Mouse (Mus musculus): Measurements from ENCODE around the gene Hoxa9.
A peak's percentile ranks its signal among the peaks of the same experiment; 100 is the strongest.

Gene Hoxa9

DNA sequence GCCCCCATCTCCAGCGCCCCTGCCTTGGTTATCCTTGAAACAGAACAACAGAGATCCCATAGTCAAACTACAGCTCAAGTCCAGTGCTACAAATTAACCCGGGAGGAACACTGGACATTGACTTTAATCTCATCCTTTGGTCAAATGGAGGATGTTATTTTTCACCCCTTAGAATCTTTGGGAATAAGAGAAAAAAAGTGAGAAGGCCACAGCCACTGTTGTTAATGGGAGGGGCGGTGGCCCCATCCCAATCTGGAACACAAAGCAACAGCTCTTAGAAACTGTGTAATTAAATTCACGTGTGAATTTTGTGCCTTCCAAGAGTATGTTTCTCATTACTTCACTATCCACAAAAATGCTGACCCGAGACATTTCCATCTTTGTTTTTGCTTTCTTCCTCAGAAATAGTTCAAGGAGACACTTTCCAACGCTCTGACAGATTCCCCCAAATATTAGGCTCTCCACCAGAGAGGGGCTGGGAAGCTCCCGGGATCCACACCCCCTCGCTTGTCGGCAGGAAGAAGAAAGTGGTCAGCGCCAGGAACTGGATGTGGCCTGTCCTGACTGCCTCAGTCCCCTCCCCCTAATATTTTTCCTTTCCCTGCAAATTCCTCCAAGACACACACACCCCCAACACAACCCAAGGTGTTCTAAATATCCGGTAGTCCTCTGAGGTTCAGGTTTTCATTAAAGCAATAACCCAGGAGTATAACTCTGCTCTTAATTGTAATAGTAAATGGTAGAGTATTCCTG, 3.2 kb downstream of the Hoxa9 start:
- DNase-seq = peak in 1 of 2 experiments; percentile 14

DNA sequence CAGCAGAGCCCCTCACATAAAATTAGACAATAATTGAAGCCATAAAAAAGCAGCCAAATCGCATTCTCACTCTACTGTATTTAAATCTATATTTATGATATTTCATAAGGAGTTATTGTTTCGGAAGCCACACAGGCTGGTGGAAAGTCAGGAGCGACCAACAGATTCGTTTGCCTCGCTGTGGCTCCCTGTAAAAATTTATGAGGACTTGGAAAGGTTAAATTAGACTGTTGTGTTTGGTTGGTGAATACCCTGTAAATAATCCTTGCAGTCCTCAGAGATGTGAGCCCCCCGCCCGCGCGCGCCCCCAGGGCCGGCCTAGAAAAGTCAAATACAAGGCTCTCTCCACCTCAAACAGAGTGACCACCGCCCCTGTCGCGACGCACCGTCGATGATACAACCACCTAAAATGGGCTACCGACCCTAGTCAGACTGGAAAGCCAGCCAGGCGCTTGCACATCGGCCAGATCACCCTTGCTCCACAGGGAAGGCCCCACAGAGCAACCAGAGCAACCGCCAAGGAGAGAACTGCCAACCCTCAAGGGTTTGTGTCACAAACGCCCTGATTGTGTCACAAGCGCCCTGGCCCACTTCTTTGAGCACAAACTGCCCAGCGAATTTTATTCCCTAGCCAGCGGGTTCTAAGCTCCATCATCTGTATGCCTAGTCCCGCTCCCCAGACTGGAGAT, 4.2 kb downstream of the Hoxa9 start:
- peak in 1 of 2 experiments; percentile 25 for DNase-seq

DNA sequence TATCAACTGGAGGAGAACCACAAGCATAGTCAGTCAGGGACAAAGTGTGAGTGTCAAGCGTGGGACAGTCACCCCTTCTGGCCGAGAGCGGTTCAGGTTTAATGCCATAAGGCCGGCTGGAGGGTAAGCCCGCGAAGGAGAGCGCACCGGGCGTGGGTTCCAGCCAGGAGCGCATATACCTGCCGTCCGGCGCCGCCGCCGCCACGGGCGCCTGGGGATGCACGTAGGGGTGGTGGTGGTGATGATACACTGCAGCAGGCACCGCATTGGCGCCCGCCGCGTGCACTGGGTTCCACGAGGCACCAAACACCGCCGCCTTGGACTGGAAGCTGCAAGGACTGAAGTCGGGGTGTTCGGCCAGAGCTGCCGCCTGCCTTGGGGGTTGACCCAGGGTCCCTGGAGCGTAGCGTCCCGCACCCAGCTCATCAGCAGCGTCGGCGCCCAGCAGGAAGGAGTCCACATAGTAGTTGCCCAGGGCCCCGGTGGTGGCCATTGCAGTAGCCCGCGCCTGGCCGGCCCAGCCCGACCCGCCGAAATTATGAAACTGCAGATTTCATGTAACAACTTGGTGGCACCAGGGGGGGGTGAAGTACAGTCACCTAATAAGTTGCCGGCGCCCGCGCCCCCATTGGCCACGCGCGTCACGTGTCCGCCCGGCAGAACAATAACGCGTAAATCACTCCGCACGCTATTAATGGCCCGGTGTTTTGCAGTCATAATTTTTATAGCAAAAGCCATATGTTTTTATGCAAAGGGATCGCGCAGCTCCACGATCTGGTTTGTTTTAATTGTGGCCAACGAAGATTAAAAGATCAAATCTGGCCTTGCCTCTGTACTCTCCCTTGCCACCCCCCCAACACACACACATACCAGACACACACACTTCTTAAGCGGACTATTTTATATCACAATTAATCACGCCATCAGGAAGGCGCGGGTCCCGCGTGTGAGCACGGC, 5.0 kb downstream of the Hoxa9 start:
- peak in 1 of 2 experiments; percentile 37 for DNase-seq

DNA sequence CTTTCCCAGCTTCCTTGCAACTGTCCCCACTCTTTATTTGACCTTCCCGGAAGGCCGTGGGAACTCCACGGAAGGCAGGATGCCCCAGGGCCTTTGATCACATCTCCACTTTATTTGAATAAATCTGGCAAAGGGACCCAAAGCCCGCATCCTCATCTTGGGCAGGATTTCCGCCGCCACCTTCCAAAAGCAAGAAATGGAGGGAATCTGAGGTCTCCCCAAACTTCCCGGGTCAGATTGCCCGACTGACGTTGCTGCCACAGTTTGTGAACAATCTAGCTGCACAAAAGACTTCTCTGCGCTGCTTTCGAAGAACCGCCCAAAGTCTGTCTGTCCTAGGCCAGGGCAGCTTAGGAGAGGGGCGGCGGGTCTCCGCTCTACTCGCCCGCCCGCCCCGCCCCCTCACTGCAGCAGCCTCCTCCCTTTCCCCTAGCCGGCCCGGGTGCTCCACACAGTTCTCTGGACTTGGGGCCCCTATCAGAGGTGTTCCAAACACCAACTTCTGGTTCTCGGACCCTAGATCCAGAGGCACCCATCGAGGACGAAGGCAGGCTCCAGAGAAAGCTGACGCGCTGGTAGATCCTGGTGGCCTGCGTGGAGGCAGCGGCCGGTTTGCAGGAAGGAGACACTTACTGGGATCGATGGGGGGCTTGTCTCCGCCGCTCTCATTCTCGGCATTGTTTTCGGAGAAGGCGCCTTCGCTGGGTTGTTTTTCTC, 5.8 kb downstream of the Hoxa9 start:
- DNase-seq = peak in 1 of 2 experiments; percentile 21

DNA sequence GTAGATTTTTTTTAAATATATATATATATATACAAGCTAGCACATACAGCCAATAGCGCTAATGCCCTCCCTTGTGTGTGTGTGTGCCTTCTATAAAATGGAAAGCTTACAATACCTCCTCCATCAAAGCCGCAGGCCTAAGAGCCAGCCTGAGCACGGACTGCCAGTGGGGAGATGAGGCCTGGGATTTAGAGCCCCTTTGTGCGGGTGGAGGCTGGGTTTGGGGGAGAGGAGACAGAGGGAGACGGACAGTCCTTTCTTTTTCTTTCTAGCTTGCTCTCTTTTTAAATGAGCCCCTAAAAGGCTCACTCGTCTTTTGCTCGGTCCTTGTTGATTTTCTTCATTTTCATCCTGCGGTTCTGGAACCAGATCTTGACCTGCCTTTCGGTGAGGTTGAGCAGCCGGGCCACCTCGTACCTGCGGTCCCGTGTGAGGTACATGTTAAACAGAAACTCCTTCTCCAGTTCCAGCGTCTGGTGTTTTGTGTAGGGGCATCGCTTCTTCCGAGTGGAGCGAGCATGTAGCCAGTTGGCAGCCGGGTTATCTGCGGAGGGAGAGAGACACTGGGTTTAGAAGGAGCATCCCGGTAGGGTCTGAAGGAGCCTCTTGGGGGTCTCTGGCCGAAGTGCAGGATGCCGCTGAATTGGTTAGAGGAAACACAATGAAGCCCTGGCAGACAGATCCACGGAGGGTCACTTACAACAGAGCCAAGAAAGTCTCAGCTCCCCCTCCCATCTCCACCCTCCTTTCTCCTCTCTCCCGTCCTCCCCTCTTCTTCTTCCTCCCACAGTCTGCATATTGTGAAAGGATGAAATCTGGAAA, 6.7 kb downstream of the Hoxa9 start:
- DNase-seq = peak in 1 of 2 experiments; percentile 19

DNA sequence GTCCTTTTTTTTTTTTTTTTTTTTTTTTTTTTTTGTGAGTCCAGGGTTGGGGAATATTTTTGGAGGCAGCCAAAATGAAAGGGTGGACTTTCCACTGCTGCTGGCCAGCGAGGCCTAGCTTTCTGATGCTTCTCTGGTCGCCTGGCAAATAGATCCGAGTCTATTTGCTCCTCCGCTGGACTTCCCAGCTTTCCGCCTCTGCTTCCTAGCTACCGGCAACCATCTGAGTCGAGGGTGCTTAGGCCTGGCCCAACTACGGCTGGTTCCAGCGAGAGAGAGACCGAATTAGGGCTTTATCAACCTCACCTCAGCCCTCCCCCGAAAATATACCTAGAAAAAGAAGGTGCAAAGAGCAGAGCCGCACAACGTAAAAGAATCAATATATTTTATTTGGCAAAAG, 8.2 kb downstream of the Hoxa9 start:
- peak in 1 of 2 experiments; percentile 18 for DNase-seq

DNA sequence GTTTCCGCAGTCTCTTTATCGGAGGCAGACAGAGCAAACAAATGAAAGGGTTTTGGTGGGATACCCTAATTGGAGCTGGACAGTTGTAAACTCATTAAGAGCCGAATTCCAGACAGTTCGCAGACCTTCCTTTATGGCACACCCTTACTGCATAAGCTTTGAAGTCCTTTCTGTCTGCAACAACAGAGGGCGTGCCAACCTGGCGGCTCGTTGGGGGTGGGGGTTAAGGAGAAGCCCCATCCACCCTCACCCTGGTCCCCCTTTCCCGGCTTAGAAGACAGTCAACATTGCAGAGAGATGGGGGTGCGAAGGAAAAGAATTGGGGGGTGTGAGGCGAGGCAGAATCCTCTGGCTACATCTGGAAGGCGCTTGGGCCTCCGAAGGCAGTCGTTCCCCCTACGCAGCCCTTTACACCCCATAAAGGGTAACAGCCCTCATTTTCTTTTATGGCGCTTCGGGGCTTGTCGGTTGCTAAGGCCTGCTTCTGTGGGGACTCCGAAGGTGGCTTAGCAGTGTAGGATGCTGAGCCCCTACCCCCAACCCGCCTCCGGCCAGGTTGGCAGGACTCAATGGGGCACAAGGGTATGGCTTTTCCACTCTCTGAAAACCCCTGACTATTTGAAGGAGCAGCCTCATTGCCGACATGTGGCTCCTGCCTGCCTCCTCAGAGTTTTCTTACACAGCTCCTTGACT, 8.8 kb downstream of the Hoxa9 start:
- DNase-seq = peak in 1 of 2 experiments; percentile 16

DNA sequence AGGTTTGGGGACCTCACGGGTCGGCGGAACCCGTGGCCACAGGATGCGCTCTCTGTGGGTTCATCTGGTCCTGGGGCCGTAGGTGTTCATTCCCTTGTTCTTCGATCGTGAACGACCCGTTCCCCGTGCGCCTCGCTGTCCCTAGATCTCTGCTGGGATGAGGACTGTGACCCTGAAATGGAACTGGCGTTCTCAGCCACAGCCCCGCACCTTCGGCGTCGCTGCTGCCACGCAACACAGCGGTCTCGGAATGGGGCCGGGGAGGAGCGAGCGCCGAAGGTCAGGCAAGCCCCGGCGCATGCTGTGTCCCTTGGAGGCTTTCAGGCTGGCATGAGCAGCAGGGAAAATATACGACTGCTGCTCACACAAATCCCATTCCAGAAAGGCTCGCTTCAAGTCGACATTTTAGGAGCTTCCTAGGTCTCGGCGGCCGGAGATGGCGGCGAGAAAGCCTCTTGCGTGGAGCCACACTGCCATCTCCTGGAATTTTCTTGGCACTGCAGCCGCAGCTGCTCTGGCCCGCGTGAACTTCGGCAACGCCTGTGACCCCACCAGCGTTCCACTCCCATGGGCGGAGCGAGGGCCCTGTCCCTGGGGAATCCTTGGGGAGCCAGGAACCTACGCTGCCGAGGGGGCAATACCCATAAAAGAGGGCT, 9.4 kb downstream of the Hoxa9 start, which contains the start of gene Hoxa7:
Gene Hoxa7, minus strand, starts transcription at position 518 of the 656 bp plus-strand sequence.
- DNase-seq = peak; percentile 89 to 92

DNA sequence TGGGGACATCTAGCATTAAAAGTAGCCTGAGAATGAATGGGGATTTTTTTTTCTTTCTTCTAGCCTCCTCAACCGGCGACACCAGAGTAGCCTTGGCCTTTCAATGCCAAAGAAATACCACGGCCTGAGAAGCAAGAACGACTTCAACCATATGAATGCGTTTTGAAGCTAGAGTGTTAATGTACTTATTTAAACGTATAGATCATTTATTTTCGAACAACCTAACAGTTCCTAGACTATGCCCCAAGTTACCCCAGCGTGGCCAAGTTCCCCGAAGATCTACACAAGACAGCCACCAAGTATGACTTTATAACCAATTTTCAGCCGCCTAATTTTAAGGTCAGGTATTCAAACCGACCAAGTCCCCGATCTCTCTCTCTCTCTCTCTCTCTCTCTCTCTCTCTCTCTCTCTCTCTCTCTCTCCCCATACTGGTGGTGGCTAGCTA, 10.0 kb downstream of the Hoxa9 start:
- no peak for DNase-seq

DNA sequence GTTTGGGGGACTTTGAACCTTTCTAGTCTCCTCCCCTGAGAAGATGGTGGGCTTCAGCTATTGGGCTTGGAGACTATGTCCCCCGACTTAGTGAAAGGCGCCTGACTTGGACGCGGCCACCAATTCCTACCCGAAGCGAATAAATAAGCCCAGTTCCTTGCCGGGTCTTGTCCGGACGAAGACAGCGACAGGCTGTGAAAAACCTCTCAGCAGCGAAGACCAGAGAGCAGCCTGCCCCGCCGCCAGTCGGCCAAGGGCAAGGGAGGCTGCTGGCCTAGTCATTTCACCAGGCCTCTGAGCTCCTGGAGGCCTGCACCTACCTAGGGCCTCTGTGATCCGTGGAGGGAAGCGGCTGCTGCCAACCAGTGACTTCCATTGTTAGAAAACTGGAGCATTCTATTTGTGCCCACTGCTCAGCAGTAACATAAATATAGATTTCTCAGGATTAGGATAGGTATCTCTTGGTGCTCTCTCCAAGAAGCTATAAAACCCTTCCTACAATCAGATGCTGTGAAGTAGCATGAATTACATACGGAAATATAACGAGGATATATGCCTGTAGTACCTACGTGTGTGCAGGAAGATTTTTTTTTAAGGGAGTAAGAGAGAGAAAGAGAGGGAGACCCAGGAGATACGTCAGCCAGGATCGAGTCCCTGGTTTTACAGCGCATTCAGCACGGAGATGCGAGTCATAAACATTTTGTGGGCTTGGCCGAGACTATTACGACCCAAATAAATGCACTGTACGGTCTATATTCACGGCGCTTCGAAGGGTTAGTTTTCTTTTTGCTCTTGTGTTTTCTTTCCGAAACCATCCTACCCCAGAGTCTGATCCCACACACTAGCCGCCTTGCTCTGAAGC, 10.7 kb downstream of the Hoxa9 start:
- DNase-seq = peak; percentile 24 to 27

DNA sequence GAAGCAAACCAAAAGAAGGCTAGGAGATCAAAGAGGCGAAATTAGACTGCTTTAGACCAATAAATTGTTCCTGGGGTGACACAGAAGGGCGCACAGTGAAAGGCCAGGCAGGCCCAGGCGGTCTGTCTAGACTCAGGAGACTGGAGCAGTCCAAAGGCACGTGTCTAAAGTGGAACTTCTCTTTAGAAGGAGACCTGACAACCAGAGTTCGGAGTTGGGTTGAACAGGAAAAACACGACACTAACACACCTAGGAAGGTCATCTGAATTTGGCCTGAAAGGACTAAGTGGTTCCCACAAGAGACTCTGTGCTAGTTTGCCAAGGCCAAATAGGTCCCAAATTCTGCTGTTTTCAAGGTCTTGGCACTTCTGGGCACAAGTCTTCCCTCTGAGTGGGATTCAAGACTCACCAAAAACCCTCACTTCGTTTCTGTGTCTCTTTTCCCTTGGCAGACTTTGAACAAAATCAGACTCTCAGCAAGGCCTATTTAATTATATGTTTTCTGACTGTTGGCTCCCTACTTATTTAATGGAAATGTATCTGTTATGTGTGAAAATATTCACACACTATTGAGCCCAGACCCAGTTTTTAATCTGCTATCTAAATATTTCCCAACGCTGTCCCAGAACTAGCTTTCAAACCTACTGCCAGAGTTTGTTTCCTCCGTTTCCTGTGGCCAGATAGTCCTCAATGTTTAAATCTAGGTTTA, 11.5 kb downstream of the Hoxa9 start:
- peak in 1 of 2 experiments; percentile 14 for DNase-seq

DNA sequence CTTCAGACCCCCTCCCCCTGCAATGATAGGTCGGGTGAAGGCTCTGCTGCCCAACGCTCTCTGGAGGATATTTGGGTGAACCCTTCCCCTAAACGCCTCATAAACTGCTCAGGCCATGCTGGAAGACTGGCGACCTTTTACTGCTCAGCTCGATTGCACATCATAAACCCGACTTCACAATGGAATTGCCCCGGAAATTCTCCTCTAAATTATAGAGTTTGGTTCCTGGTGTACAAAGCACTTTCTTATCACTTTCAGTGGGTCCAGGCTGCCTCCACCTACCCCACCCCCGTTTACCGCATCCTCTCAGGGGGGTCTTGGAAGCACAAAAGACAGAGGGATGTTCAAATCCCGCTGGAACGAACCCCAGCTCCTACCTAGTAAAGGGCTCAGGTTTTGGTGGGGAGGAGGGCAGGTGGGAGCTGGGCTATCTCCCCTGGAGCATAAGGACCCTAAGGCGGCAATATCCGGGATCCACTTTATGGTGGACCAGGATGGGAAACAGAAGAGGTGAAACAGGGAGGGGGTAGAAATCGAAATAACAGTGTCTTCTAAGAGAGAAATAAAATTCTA, 12.2 kb downstream of the Hoxa9 start:
- DNase-seq = peak in 1 of 2 experiments; percentile 21

DNA sequence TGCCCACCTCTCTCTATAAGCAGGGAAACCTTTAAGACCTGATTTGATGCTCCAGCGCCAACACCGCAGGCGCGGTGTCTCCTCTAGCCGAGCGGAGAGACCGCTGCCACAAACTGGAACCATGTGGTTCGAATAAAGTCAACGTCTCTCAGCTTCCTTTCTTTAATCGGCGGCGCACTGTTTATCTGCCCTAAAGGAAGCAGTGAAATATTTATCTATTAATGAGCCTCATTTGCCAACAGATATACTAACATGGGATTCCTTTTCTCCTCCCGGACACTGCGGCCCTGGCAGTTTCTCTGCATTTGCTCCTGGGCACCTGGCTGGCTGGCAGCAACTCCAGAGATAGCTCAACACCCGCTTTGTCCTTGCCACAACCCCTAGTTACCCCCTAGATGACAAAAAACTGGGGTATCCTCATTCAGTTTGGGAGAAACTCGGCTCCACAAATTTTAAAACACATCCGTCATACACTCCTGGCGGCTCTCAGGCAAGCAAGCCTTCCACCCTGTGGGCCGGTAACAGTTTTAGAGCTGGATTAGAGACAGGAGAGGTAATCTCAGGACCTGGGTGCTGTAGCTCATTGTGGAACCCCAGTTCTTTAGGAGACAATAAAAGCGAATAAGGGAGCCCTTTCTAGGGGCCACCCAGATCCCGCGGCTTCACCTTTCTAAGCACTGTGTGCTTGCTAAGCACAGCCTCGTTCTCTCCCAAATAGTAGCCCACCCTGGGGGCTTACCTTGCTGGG, 12.8 kb downstream of the Hoxa9 start:
- peak in 1 of 2 experiments; percentile 21 for DNase-seq

DNA sequence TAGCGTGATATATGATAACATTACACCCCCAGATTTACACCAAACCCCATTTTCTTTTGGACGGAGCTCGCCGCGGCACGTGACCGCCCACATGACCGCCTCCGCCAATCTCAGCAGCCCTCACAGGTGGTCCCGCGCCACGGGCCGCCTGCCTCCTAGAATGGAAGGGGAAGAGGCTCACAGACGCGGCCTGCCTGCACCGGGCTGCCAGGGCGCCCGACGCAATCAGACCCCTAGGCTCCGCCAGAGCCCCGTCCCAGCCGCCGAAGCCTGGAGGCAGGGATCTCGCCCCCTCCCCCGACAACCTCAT, 13.5 kb downstream of the Hoxa9 start:
- peak; percentile 55 to 81 for DNase-seq

DNA sequence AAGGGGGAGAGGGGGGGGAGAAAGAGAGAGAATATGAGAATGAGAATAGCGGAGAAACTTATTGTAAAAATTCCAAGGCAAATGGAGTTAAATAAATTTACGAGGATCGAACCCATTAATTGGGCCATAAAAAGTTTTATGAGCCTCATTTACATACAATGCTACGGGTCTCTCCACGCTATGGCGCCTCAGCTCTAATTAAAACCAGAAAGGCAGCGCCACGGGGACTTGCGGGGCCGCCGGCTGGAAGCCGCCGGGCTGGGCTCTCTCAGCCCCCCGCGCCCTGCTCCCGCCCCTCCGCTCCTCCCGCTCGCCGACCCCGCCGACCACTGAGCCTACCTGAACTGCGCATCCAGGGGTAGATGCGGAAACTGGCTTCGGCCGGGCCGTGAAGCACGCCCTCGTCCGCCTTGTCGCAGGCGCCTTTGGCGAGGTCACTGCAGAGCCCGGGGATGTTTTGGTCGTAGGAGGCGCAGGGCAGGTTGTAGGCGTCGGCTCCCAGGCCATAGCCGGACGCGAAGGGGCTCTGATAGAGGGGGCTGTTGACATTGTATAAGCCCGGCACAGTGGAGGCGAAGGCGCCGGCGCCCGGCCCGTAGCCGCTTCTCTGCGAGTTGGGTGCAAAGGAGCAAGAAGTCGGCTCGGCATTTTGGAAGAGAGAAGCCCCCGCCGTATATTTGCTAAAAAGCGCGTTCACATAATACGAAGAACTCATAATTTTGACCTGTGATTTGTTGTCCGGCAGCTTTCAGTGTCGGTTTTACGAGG, 14.0 kb downstream of the Hoxa9 start:
- peak in 1 of 2 experiments; percentile 37 for DNase-seq

DNA sequence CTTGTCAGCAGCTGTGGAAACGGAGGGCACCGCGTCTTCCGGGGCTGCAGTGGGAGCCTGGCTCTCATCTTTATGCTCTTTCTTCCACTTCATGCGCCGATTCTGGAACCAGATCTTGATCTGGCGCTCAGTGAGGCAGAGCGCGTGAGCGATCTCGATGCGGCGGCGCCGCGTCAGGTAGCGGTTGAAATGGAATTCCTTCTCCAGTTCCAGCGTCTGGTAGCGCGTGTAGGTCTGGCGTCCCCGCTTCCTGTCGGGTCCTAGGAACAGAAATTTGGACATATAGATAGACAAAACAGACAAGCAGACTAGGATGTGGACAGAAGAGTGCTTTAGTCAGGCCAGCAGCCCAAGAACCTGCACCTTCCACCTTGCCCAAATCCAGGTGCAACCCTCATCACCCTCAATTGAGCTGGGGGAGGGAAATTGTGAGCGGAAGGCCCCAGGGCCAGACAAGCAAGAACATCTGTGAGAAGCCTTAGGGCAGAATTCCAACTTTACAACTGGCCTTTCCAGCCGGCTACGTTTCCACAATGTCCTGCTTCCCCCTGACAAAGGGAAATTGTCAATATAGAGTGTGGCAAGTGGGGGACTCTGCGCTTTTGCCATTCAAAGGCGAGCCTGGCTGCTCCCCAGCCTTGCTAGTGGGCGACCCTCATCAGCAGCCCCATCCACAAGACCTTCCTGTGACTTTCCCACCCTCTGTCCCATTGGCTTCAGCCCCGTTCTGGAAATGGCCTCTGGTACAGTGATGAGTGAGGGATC, 14.9 kb downstream of the Hoxa9 start:
- peak in 1 of 2 experiments; percentile 6 for DNase-seq
